ENCODE assay signal across 11 mouse cellular contexts in genomic region chr12:111486455-111486854, GRCm38 (mm10). TPM values are rescaled to one million over a fixed set of nuclear protein-coding genes. Genes with fewer than 3 reads are reported as not detected.
DNase-seq lines count a peak whose midpoint lies in the region; ATAC-seq and TF ChIP-seq lines count a peak whose summit lies in the region.
"Had no signal": no experiment of that assay in that cellular context is flagged by ENCODE, and none has a peak within 500 bp of the region (broad histone marks: within the 10 kb centered on the region; RNA-seq: fewer than 3 reads in every experiment).

No protein-coding gene starts in this region.

- peak overlapping the region; percentile 43 for H3K4me3 ChIP-seq in forebrain, embryonic 11.5 days (ENCODE audit: low read depth, low read length)
- no peak overlapping the region for H3K4me3 ChIP-seq in forebrain, embryonic 15.5 days
- peak overlapping the region; percentile 50 for H3K4me3 ChIP-seq in lung, embryonic 14.5 days (ENCODE audit: low read depth, low read length)
- no peak overlapping the region for H3K4me3 ChIP-seq in lung, adult 2 months (replicated peaks; ENCODE audit: extremely low read depth, low read depth, low read length)
- H3K4me3 ChIP-seq in limb, embryonic 11.5 days (ENCODE audit: low read depth, low read length), result peak overlapping the region; percentile 53

- no peak for TF ChIP-seq CTCF in lung, embryonic 14.5 days (IDR thresholded peaks at IDR 0.05; ENCODE audit: low read depth)
- no peak for TF ChIP-seq CTCF in lung, adult 2 months (IDR thresholded peaks at IDR 0.05; ENCODE audit: insufficient read depth, low read length)

- no peak for ATAC-seq in forebrain, embryonic 11.5 days (replicated peaks; ENCODE audit: low FRiP score)
- ATAC-seq in forebrain, embryonic 15.5 days (replicated peaks), result no peak
- no peak; the same call in 1 of the 2 replicates for ATAC-seq in lung, embryonic 14.5 days (ENCODE audit: insufficient read depth)
- no peak for ATAC-seq in limb, embryonic 11.5 days (ENCODE audit: insufficient number of reproducible peaks, low FRiP score, low TSS enrichment, low read depth)

- H3K27ac ChIP-seq in forebrain, embryonic 11.5 days (ENCODE audit: low read depth, low read length), result no peak overlapping the region
- H3K27ac ChIP-seq in forebrain, embryonic 15.5 days (replicated peaks), result no peak overlapping the region
- peak overlapping the region; percentile 46; the same call in 1 of the 2 replicates for H3K27ac ChIP-seq in lung, embryonic 14.5 days (ENCODE audit: low read depth)
- no peak overlapping the region; the same call in 1 of the 2 replicates for H3K27ac ChIP-seq in limb, embryonic 11.5 days (replicated peaks; ENCODE audit: low read depth, low read length)

- H3K9me3 ChIP-seq in forebrain, embryonic 11.5 days (ENCODE audit: control insufficient read depth, low read length), result no peaks in the 10 kb centered on the region
- H3K9me3 ChIP-seq in forebrain, embryonic 15.5 days, result no peaks in the 10 kb centered on the region
- no peaks in the 10 kb centered on the region for H3K9me3 ChIP-seq in lung, embryonic 14.5 days (ENCODE audit: low read depth, low read length)
- H3K9me3 ChIP-seq in limb, embryonic 11.5 days (ENCODE audit: control insufficient read depth, low read length), result no peaks in the 10 kb centered on the region

- WGBS in forebrain, embryonic 11.5 days, result 6% methylated on average over 12 of the region's 12 CpGs
- 5% methylated on average over 12 of the region's 12 CpGs for WGBS in forebrain, embryonic 15.5 days
- WGBS in lung, embryonic 14.5 days, result 5% methylated on average over 12 of the region's 12 CpGs
- 21% methylated on average over 12 of the region's 12 CpGs for WGBS in lung, adult 2 months
- 5% methylated on average over 12 of the region's 12 CpGs for WGBS in limb, embryonic 11.5 days

- no peak for TF ChIP-seq POLR2A in lung, adult 2 months (IDR thresholded peaks at IDR 0.05; ENCODE audit: borderline replicate concordance, extremely low read depth, low read depth, low read length)

- H3K9ac ChIP-seq in forebrain, embryonic 11.5 days (ENCODE audit: low read length), result peak overlapping the region; percentile 40
- H3K9ac ChIP-seq in forebrain, embryonic 15.5 days (replicated peaks), result no peak overlapping the region
- H3K9ac ChIP-seq in lung, embryonic 14.5 days, result peak overlapping the region; percentile 59
- H3K9ac ChIP-seq in limb, embryonic 11.5 days (ENCODE audit: low read length), result peak overlapping the region; percentile 63

- peak overlapping the region; percentile 72; the same call in 1 of the 2 replicates for H3K4me2 ChIP-seq in forebrain, embryonic 11.5 days (ENCODE audit: low read depth, low read length, severe bottlenecking)
- no peak overlapping the region; the same call in 1 of the 2 replicates for H3K4me2 ChIP-seq in forebrain, embryonic 15.5 days (replicated peaks)
- H3K4me2 ChIP-seq in lung, embryonic 14.5 days, result peak overlapping the region; percentile 91
- peak overlapping the region; percentile 83 for H3K4me2 ChIP-seq in limb, embryonic 11.5 days (ENCODE audit: low read depth, severe bottlenecking)

- H3K4me1 ChIP-seq in forebrain, embryonic 11.5 days (replicated peaks; ENCODE audit: control insufficient read depth, insufficient read depth, low read length), result peaks cover 11% of the 10 kb centered on the region
- peaks cover 18% of the 10 kb centered on the region for H3K4me1 ChIP-seq in forebrain, embryonic 15.5 days
- peaks cover 4% of the 10 kb centered on the region; the same call in 1 of the 2 replicates for H3K4me1 ChIP-seq in lung, embryonic 14.5 days (ENCODE audit: insufficient read depth)
- peaks cover 7% of the 10 kb centered on the region; the same call in 1 of the 2 replicates for H3K4me1 ChIP-seq in lung, adult 2 months (ENCODE audit: control insufficient read depth, insufficient read depth, low read length)
- H3K4me1 ChIP-seq in limb, embryonic 11.5 days (ENCODE audit: control insufficient read depth, insufficient read depth, low read length), result peaks cover 9% of the 10 kb centered on the region; the same call in 1 of the 2 replicates

- H3K36me3 ChIP-seq in forebrain, embryonic 11.5 days (ENCODE audit: control insufficient read depth, insufficient read depth, low read length), result no peaks in the 10 kb centered on the region
- H3K36me3 ChIP-seq in forebrain, embryonic 15.5 days, result no peaks in the 10 kb centered on the region
- no peaks in the 10 kb centered on the region for H3K36me3 ChIP-seq in lung, embryonic 14.5 days (ENCODE audit: insufficient read depth)
- no peaks in the 10 kb centered on the region for H3K36me3 ChIP-seq in limb, embryonic 11.5 days (ENCODE audit: control insufficient read depth, insufficient read depth, low read length)

- peaks cover 33% of the 10 kb centered on the region for H3K27me3 ChIP-seq in forebrain, embryonic 11.5 days (ENCODE audit: control insufficient read depth, insufficient read depth, low read length)
- peaks cover 64% of the 10 kb centered on the region for H3K27me3 ChIP-seq in forebrain, embryonic 15.5 days
- peaks cover 34% of the 10 kb centered on the region for H3K27me3 ChIP-seq in lung, embryonic 14.5 days (ENCODE audit: insufficient read depth, low read length)
- H3K27me3 ChIP-seq in limb, embryonic 11.5 days (ENCODE audit: control insufficient read depth, insufficient read depth, low read length), result peaks cover 20% of the 10 kb centered on the region

- no peak for DNase-seq in forebrain, embryonic 11.5 days (ENCODE audit: low spot score)
- DNase-seq in lung, embryonic 14.5 days, result peak; percentile 53
- DNase-seq in lung, adult 2 months, result no peak
- DNase-seq in limb, embryonic 11.5 days (ENCODE audit: low spot score), result peak; percentile 54
- DNase-seq in retina, embryonic 14.5 days (ENCODE audit: low spot score), result peak; percentile 53
- no peak for DNase-seq in ovary, postnatal 10 days (ENCODE audit: low spot score)
- no peak for DNase-seq in left cerebral cortex, postnatal 14 days (ENCODE audit: low spot score in 2 of 2)
- DNase-seq: lung, postnatal 10 days; right cerebral cortex, postnatal 4 days had no signal

- intact Hi-C loops in left cerebral cortex, postnatal 14 days (cut with DNase I), result no loop called here

RNA-seq across cellular contexts. Expression of gene Gm266, which starts 0.8 kb away (rescaled TPM):
- 4.7 and 5.0 TPM in 2 replicates for polyA plus RNA-seq in forebrain, embryonic 11.5 days (2014; fragmentation: Nextera tagmentation; extraction: Ambion mirVana)
- 0.55 and 0.79 TPM in 2 replicates for polyA plus RNA-seq in forebrain, embryonic 15.5 days (2015; fragmentation: Nextera tagmentation; extraction: Ambion mirVana)
- 8.1 and 10.8 TPM in 2 replicates for polyA plus RNA-seq in lung, embryonic 14.5 days (2014; fragmentation: Nextera tagmentation; extraction: Ambion mirVana)
- polyA plus RNA-seq in lung, adult 2 months (2012; rRNA removed), result 0.12 and 0.31 TPM in 2 replicates
- 11.4 and 13.8 TPM in 2 replicates for polyA plus RNA-seq in limb, embryonic 11.5 days (2014; fragmentation: Nextera tagmentation; extraction: Ambion mirVana)
- 1 to 10 TPM; 4.0 to 6.6 TPM for total RNA-seq in left cerebral cortex, postnatal 14 days (2021)
- polyA plus RNA-seq: erythroblast, embryonic 14.5 days had no signal

RNA-seq across cellular contexts. Expression of gene Tnfaip2, which starts 44.2 kb away (rescaled TPM):
- polyA plus RNA-seq in forebrain, embryonic 11.5 days (2014; fragmentation: Nextera tagmentation; extraction: Ambion mirVana), result 1.5 and 2.0 TPM in 2 replicates
- 0.51 and 1.1 TPM in 2 replicates for polyA plus RNA-seq in forebrain, embryonic 15.5 days (2015; fragmentation: Nextera tagmentation; extraction: Ambion mirVana)
- polyA plus RNA-seq in lung, embryonic 14.5 days (2014; fragmentation: Nextera tagmentation; extraction: Ambion mirVana), result 2.0 and 3.4 TPM in 2 replicates
- 31.7 and 43.6 TPM in 2 replicates for polyA plus RNA-seq in lung, adult 2 months (2012; rRNA removed)
- polyA plus RNA-seq in limb, embryonic 11.5 days (2014; fragmentation: Nextera tagmentation; extraction: Ambion mirVana), result 3.1 and 5.5 TPM in 2 replicates
- total RNA-seq in left cerebral cortex, postnatal 14 days (2021), result under 1 TPM; 0.40 to 0.93 TPM

RNA-seq across cellular contexts. Expression of gene Eif5, which starts 51.4 kb away (rescaled TPM):
- polyA plus RNA-seq in forebrain, embryonic 11.5 days (2014; fragmentation: Nextera tagmentation; extraction: Ambion mirVana), result 673 and 736 TPM in 2 replicates
- polyA plus RNA-seq in forebrain, embryonic 15.5 days (2015; fragmentation: Nextera tagmentation; extraction: Ambion mirVana), result 620 and 638 TPM in 2 replicates
- polyA plus RNA-seq in lung, embryonic 14.5 days (2014; fragmentation: Nextera tagmentation; extraction: Ambion mirVana), result 479 and 486 TPM in 2 replicates
- 48.5 and 68.3 TPM in 2 replicates for polyA plus RNA-seq in lung, adult 2 months (2012; rRNA removed)
- 666 and 690 TPM in 2 replicates for polyA plus RNA-seq in limb, embryonic 11.5 days (2014; fragmentation: Nextera tagmentation; extraction: Ambion mirVana)
- 100 to 1,000 TPM; 237 to 261 TPM for total RNA-seq in left cerebral cortex, postnatal 14 days (2021)

Comparison
In these comparisons a context has a peak if more than half of its experiments do, and no peak if none do; other contexts are left out.
1. DNase-seq: peak in lung, embryonic 14.5 days (single experiment), limb, embryonic 11.5 days (single experiment) and retina, embryonic 14.5 days (single experiment); none in forebrain, embryonic 11.5 days (single experiment), lung, adult 2 months (single experiment), ovary, postnatal 10 days (single experiment) and left cerebral cortex, postnatal 14 days (0 of 2).
2. H3K4me3 ChIP-seq: peak in forebrain, embryonic 11.5 days (single experiment), lung, embryonic 14.5 days (single experiment) and limb, embryonic 11.5 days (single experiment); none in forebrain, embryonic 15.5 days (single experiment) and lung, adult 2 months (single experiment).